Mouse (Mus musculus): ENCODE measurements at regions not wholly inside any gene's neighbourhood (a gene's known extent, or its start where the extent isn't known, plus 50 kb on each side); places are given as distances from the start of the nearest gene placed in this dataset.

DNA sequence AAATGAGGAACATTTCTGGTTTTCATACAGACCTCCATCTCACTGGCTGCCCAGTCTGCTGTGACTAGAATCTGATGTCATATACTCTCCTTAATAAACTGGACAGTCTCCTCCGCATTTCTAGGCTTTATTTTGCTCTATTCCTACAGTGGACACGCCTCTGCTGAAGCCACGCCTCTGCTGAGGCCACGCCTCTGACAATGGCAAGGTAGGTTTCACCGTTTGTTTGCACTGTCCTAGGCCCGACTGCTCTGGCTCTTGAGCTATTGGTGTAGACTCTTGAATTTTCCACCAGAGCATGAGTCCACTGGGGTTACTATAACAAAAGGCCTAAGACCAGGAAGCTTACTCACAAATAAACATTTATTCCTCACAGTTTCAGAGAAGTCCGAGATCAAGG is 69.8 kb upstream of the Pax2 start:
- DNase-seq (ENCODE audit: low read depth), result no peak

GRCm38 (mm10) chr19:44692396-44692795 is 63.4 kb upstream of the Pax2 start:
- DNase-seq (ENCODE audit: low read depth), result peak; percentile 50

- no peak for DNase-seq (ENCODE audit: low read depth)
Observed at GRCm38 (mm10) chr19:44692816-44693215, 63.0 kb upstream of the Pax2 start.

DNA sequence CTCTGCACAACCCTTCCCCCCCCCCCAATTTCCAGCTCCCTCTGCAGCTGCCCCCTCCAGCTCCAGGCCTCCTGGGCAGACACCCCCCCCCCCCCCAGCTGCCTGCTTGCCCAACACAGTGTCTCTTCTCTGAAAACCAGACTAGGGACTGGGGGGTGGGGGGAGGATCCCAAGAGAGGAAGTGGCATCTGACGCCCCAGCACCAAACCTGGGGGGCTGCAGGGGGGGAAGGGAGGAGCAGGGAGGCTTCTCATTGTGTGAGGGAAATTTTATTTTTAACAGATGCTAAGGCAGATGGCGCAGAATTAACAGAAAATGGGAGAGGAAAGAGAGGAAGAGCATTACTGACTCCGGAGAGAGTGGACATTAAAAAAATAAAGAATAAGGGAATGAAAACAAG is 60.5 kb upstream of the Pax2 start:
- no peak for DNase-seq (ENCODE audit: low read depth)

DNA sequence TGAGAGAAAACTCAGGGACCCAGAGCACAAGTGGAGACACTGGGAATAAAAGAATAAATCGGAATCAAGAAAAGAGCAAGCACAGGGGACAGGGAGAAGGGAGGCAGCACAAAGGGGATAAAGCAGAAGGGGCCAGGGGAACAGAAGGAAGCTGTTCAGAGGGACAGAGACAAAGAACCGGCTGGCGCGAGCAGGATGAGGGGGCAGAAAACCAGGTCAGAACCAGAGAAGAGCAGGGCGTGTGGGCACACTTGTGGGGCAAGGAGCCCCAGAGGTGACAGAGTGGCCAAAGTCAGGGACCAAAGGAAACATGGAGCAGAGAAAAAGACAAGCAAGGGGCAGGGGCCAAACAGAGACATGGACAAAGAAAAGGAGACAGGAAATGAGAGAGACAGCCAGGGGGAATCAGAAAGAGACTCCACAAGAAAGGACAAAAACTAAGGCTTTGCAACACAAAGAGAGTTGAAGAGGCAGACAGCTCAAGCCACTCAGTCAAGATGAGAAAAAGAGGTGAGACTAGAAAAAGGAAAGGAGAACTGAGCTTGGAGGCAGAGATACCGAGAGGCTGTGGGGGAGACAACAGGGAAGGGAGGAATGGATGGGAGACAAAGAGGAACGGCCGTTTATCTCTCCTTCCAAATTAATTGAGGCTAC is 59.7 kb upstream of the Pax2 start:
- no peak for DNase-seq (ENCODE audit: low read depth)

DNA sequence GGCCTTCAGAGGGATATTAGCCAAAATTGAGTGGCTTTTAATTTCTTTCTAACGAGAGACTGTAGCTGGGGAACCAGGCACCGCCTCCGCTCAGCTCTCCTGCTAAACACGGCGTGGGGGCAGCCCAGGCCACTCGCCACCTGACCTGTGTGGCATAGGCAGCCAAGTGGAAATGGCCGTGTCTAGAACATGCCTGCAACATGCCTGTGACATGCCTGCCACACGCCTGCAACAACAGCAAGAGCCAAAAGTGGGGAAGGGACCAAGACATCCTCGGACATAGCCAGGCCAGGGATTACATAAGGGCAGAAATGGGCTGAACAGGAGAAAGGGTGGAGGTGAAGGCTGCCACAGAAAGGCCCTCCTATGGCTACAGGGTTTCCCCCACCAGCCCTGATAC is 59.1 kb upstream of the Pax2 start:
- DNase-seq (ENCODE audit: low read depth), result no peak

DNA sequence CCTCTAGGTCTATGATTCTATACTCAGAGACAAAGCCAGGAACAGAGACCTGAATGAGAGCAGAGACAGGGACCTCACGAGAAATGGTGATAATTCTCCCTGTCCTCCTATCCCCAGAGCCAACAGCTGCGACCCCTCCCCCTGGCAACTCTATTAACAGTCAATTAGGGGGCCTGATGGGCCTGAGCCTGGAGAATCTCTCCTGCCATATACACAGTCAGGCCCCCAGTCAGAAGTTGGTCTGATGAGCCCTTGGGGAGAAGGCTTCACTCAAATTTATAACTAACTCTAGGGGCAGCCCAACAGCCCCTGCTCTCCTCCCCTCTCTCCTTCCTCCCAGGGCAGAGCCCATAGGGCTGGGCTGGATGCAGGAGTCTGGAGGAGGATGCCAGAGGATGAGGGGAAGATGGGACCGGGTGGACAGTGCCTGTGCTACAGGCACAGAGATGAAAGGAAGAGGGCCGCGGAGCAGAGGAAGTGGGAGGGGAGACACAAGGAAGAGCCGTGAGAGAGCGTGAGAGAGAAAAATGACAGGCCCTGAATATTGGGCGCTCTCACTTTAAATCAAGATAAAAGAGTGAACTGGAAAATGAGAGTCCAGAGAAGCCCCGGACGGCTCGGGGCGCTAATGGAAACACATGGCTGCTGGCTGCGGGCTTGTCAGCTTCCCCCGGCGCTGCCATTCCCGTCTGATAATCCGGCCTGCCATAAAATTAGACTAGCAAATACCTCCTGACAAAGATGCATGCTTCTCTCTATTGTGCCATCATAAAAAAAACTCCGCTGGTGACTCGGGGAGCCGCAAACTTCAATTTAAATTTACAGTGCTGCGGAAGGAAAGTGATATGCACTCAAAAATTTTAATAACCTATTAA is 57.2 kb upstream of the Pax2 start:
- no peak for DNase-seq (ENCODE audit: low read depth)
